Mouse (Mus musculus) hindbrain, postnatal 0 days (tissue): ENCODE results near the gene Rap1gap2. TPM values are rescaled to one million over a fixed set of nuclear protein-coding genes. Genes with fewer than 3 reads are reported as not detected.

ENCODE experiments used
- ATAC-seq: fragments of 200-750 bp; cut with Nextera tagmentation; 2 replicates; pipeline ENCODE4 v1.8.0; 2017; ENCODE audit warnings: mild to moderate bottlenecking, moderate TSS enrichment, moderate library complexity
- DNase-seq: peaks from one replicate; pipeline ENCODE4 v3.0.0-alpha.2; 2015; ENCODE audit warnings: low spot score
- H3K27ac ChIP-seq: fragments of 300-500 bp; sonication (generic); 2 replicates; pipeline ENCODE4 v1.5.1; 2014; ENCODE audit warnings: mild to moderate bottlenecking
- H3K27me3 ChIP-seq: fragments of 300-500 bp; sonication (generic); 2 replicates; pipeline ENCODE4 v1.6.1; 2014; ENCODE audit warnings: low read length, mixed read lengths; ENCODE audit not compliant: insufficient read depth
- H3K36me3 ChIP-seq: fragments of 300-500 bp; sonication (generic); 2 replicates; pipeline ENCODE4 v1.6.1; 2014; ENCODE audit warnings: low read length, mixed read lengths; ENCODE audit not compliant: insufficient read depth
- H3K4me1 ChIP-seq: fragments of 300-500 bp; sonication (generic); 2 replicates; pipeline ENCODE4 v1.6.1; 2014; ENCODE audit warnings: antibody characterized with exemption, low read length, mixed read lengths; ENCODE audit not compliant: insufficient read depth
- H3K4me2 ChIP-seq: fragments of 300-500 bp; sonication (generic); 2 replicates; pipeline ENCODE4 v1.6.1; 2014; ENCODE audit warnings: low read depth, mild to moderate bottlenecking, low read length, moderate library complexity, mixed read lengths
- H3K4me3 ChIP-seq: fragments of 300-500 bp; sonication (generic); 2 replicates; pipeline ENCODE4 v1.5.1; 2014; ENCODE audit warnings: low read length
- H3K9ac ChIP-seq: fragments of 300-500 bp; sonication (generic); replicated peaks from 2 replicates; pipeline ENCODE4 v1.6.1; 2014; ENCODE audit warnings: mild to moderate bottlenecking, low read length, moderate library complexity, mixed read lengths
- H3K9me3 ChIP-seq: fragments of 300-500 bp; sonication (generic); 2 replicates; pipeline ENCODE4 v1.6.1; 2016; ENCODE audit warnings: low read length, mixed read lengths
- CTCF ChIP-seq: IDR thresholded peaks from 2 replicates; pipeline ENCODE4 v1.5.1; 2016; ENCODE audit warnings: antibody characterized with exemption, control low read depth, low read depth
- WGBS: fragments of 180-500 bp; shearing (Covaris S2); extraction: QIAGEN DNeasy Blood & Tissue Kit; methylation state at CpG from one replicate; pipeline ENCODE4 v1.1.7; 2014; 5-methylcytosine and 5-hydroxymethylcytosine counted together
- polyA plus RNA-seq: library from polyadenylated mRNA; unstranded; fragments of >200 nt; fragmentation: Nextera tagmentation; extraction: Ambion mirVana; gene quantifications from 2 replicates; pipeline ENCODE4 v1.2.1, GENCODE M21; 2015
- total RNA-seq: library from RNA; depleted of rRNA; stranded (reverse); fragments of >200 nt; gene quantifications from 2 replicates; pipeline ENCODE4 v1.2.3, GENCODE M21; 2014

Gene Rap1gap2
- total and polyA plus RNA-seq, 2 experiments from 2014 or later, result 9.9 to 55.5 TPM

- Histone ChIP-seq H3K27ac (no peak overlapping the region; the same call in 1 of the 2 replicates), H3K27me3 (no peaks in the 10 kb centered on the region), H3K36me3 (no peaks in the 10 kb centered on the region), H3K4me1 (0 out of 2 replicates have a peak, but pooled peaks cover 6% of the 10 kb centered on the region), H3K4me3 (no peak overlapping the region), H3K4me2 (no peak overlapping the region), H3K9me3 (no peaks in the 10 kb centered on the region), H3K9ac (peak overlapping the region; percentile 9; the same call in 1 of the 2 replicates)
- TF ChIP-seq CTCF, result no peak
- WGBS, result 56% methylated on average over 8 of the region's 8 CpGs
- peak; percentile 24; the same call in 1 of the 2 replicates for ATAC-seq
- DNase-seq, result no peak
Measured at GRCm38 (mm10) chr11:74499521-74500099, 111.1 kb downstream of the Rap1gap2 start.

GRCm38 (mm10) chr11:74499058-74499457 is 111.7 kb downstream of the Rap1gap2 start:
- WGBS, result 44% methylated on average over 3 of the region's 3 CpGs
- Histone ChIP-seq H3K9ac (peak overlapping the region; percentile 9; the same call in 1 of the 2 replicates), H3K4me2 (no peak overlapping the region), H3K27me3 (no peaks in the 10 kb centered on the region), H3K36me3 (no peaks in the 10 kb centered on the region), H3K4me1 (0 out of 2 replicates have a peak, but pooled peaks cover 6% of the 10 kb centered on the region), H3K4me3 (no peak overlapping the region), H3K9me3 (no peaks in the 10 kb centered on the region), H3K27ac (no peak overlapping the region)
- TF ChIP-seq CTCF, result no peak
- DNase-seq (no peak), ATAC-seq (no peak)

- Histone ChIP-seq H3K4me2 (no peak overlapping the region), H3K9me3 (no peaks in the 10 kb centered on the region), H3K4me3 (no peak overlapping the region), H3K4me1 (0 out of 2 replicates have a peak, but pooled peaks cover 6% of the 10 kb centered on the region), H3K27ac (no peak overlapping the region), H3K9ac (no peak overlapping the region), H3K36me3 (no peaks in the 10 kb centered on the region), H3K27me3 (no peaks in the 10 kb centered on the region)
- 91% methylated on average over 3 of the region's 3 CpGs for WGBS
- ATAC-seq, result no peak
- TF ChIP-seq CTCF, result no peak
- no peak for DNase-seq
Measured at GRCm38 (mm10) chr11:74496581-74496980, 114.1 kb downstream of the Rap1gap2 start.

- WGBS, result 75% methylated on average over 8 of the region's 8 CpGs
- TF ChIP-seq CTCF, result no peak
- H3K4me2 ChIP-seq, result no peak overlapping the region
Measured at GRCm38 (mm10) chr11:74493936-74494335, 116.8 kb downstream of the Rap1gap2 start.

GRCm38 (mm10) chr11:74493172-74493862 is 117.4 kb downstream of the Rap1gap2 start:
- H3K4me3 ChIP-seq, result no peak overlapping the region
- 81% methylated on average over 11 of the region's 11 CpGs for WGBS
- no peaks in the 10 kb centered on the region for H3K4me1 ChIP-seq
- H3K27ac ChIP-seq, result no peak overlapping the region
- no peak for TF ChIP-seq CTCF
- no peaks in the 10 kb centered on the region for H3K36me3 ChIP-seq
- H3K4me2 ChIP-seq, result no peak overlapping the region
- H3K9ac ChIP-seq, result no peak overlapping the region
- DNase-seq, result no peak
- H3K9me3 ChIP-seq, result no peaks in the 10 kb centered on the region
- no peaks in the 10 kb centered on the region for H3K27me3 ChIP-seq
- ATAC-seq, result no peak

More at GRCm38 (mm10) chr11:74493936-74494335, 116.8 kb downstream of the Rap1gap2 start:
- H3K4me1 ChIP-seq, result no peaks in the 10 kb centered on the region
- no peak overlapping the region for H3K4me3 ChIP-seq
- no peak for ATAC-seq
- H3K27ac ChIP-seq, result no peak overlapping the region
- no peaks in the 10 kb centered on the region for H3K27me3 ChIP-seq
- H3K9ac ChIP-seq, result no peak overlapping the region
- no peaks in the 10 kb centered on the region for H3K9me3 ChIP-seq
- H3K36me3 ChIP-seq, result no peaks in the 10 kb centered on the region
- no peak for DNase-seq

- H3K4me3 ChIP-seq, result no peak overlapping the region
- H3K9ac ChIP-seq, result no peak overlapping the region
- H3K4me2 ChIP-seq, result no peak overlapping the region
- 88% methylated on average over 4 of the region's 4 CpGs for WGBS
- ATAC-seq, result no peak
- TF ChIP-seq CTCF, result no peak
- no peaks in the 10 kb centered on the region for H3K4me1 ChIP-seq
- no peaks in the 10 kb centered on the region for H3K27me3 ChIP-seq
- no peaks in the 10 kb centered on the region for H3K36me3 ChIP-seq
- no peaks in the 10 kb centered on the region for H3K9me3 ChIP-seq
- H3K27ac ChIP-seq, result no peak overlapping the region
- no peak for DNase-seq
Measured at GRCm38 (mm10) chr11:74491130-74491529, 119.6 kb downstream of the Rap1gap2 start.

- WGBS, result 58% methylated on average over 5 of the region's 5 CpGs
- no peak overlapping the region for H3K4me2 ChIP-seq
Measured at GRCm38 (mm10) chr11:74489239-74489638, 121.5 kb downstream of the Rap1gap2 start.

More at GRCm38 (mm10) chr11:74489239-74489638, 121.5 kb downstream of the Rap1gap2 start:
- H3K27me3 ChIP-seq, result no peaks in the 10 kb centered on the region
- no peak overlapping the region for H3K4me3 ChIP-seq
- no peak for TF ChIP-seq CTCF
- no peak overlapping the region for H3K9ac ChIP-seq
- DNase-seq (no peak), ATAC-seq (no peak)
- no peaks in the 10 kb centered on the region for H3K9me3 ChIP-seq
- no peaks in the 10 kb centered on the region for H3K36me3 ChIP-seq
- H3K4me1 ChIP-seq, result no peaks in the 10 kb centered on the region
- H3K27ac ChIP-seq, result no peak overlapping the region
